Mouse (Mus musculus): ENCODE measurements around the gene Akap5.

Gene Akap5

GRCm38 (mm10) chr12:76324679-76325431 is at the start of gene Akap5:
TSS of gene Akap5 (plus strand) at chr12:76324891.
- DNase-seq: peak; percentile 53 to 57

GRCm38 (mm10) chr12:76278209-76278608 is 46.5 kb upstream of the Akap5 start:
- DNase-seq: no peak

GRCm38 (mm10) chr12:76280556-76280955 is 44.1 kb upstream of the Akap5 start:
- no peak for DNase-seq

GRCm38 (mm10) chr12:76281111-76281660 is 43.5 kb upstream of the Akap5 start:
- DNase-seq: no peak

GRCm38 (mm10) chr12:76282132-76282531 is 42.6 kb upstream of the Akap5 start:
- no peak for DNase-seq

GRCm38 (mm10) chr12:76282532-76283173 is 42.0 kb upstream of the Akap5 start:
- DNase-seq: no peak

- no peak for DNase-seq
Measured at GRCm38 (mm10) chr12:76285418-76285817, 39.3 kb upstream of the Akap5 start.

- DNase-seq: no peak
Measured at GRCm38 (mm10) chr12:76287986-76288385, 36.7 kb upstream of the Akap5 start.

- DNase-seq: no peak
Measured at GRCm38 (mm10) chr12:76288494-76288893, 36.2 kb upstream of the Akap5 start.

- no peak for DNase-seq
Measured at GRCm38 (mm10) chr12:76289428-76289827, 35.3 kb upstream of the Akap5 start.

- DNase-seq: no peak
Measured at GRCm38 (mm10) chr12:76290271-76290670, 34.4 kb upstream of the Akap5 start.

GRCm38 (mm10) chr12:76293192-76293591 is 31.5 kb upstream of the Akap5 start:
- DNase-seq: peak; percentile 67 to 74

GRCm38 (mm10) chr12:76297830-76298229 is 26.9 kb upstream of the Akap5 start:
- DNase-seq: no peak

GRCm38 (mm10) chr12:76299361-76299906 is 25.3 kb upstream of the Akap5 start:
- peak; percentile 70 to 77 for DNase-seq

- DNase-seq: no peak
Measured at GRCm38 (mm10) chr12:76300367-76300766, 24.3 kb upstream of the Akap5 start.

- peak; percentile 67 to 72 for DNase-seq
Measured at GRCm38 (mm10) chr12:76303474-76303873, 21.2 kb upstream of the Akap5 start.

- no peak for DNase-seq
Measured at GRCm38 (mm10) chr12:76304199-76304598, 20.5 kb upstream of the Akap5 start.

- DNase-seq: peak; percentile 51 to 58
Measured at GRCm38 (mm10) chr12:76305107-76305506, 19.6 kb upstream of the Akap5 start.

GRCm38 (mm10) chr12:76306852-76307561 is 17.7 kb upstream of the Akap5 start:
- DNase-seq: peak in 1 of 2 experiments; percentile 32

- DNase-seq: peak in 1 of 2 experiments; percentile 32
Measured at GRCm38 (mm10) chr12:76307964-76308363, 16.7 kb upstream of the Akap5 start.

- DNase-seq: no peak
Measured at GRCm38 (mm10) chr12:76308436-76308835, 16.3 kb upstream of the Akap5 start.

GRCm38 (mm10) chr12:76310007-76310406 is 14.7 kb upstream of the Akap5 start:
- DNase-seq: no peak

- no peak for DNase-seq
Measured at GRCm38 (mm10) chr12:76310633-76311032, 14.1 kb upstream of the Akap5 start.
